In the genomic region with DNA sequence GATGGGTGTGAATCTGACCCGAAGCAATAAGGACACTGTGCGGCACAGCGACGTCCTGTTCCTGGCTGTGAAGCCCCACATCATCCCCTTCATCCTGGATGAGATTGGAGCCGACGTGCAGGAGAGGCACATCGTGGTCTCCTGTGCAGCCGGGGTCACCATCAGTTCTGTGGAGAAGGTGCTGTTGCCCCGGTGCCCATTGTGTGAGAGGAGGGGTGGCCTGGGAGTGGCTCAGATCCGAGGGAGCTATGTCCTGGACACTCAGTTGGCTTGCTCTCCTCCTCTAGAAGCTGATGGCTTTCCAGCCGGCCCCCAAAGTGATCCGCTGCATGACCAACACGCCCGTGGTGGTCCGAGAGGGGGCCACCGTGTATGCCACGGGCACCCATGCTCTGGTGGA, we compare ENCODE assay signal across 9 mouse cellular contexts. TPM values are rescaled to one million over a fixed set of nuclear protein-coding genes. Genes with fewer than 3 reads are reported as not detected.
A peak's percentile ranks its signal among the peaks of the same experiment; 100 is the strongest.
DNase-seq lines count a peak whose midpoint lies in the region; ATAC-seq lines count a peak whose summit lies in the region.
"Had no signal": no experiment of that assay in that cellular context is flagged by ENCODE, and none has a peak within 500 bp of the region (broad histone marks: within the 10 kb centered on the region; RNA-seq: fewer than 3 reads in every experiment).

No protein-coding gene starts in this region.

- DNase-seq in lung, postnatal 4 days, result no peak
- no peak for DNase-seq in limb, embryonic 11.5 days (ENCODE audit: low spot score)
- no peak for DNase-seq in left cerebral cortex, postnatal 14 days (ENCODE audit: low spot score in 2 of 2)
- DNase-seq in retina, postnatal 1 day, result no peak
- DNase-seq in left cerebral cortex, postnatal 25 days (ENCODE audit: low spot score in 2 of 2), result no peak

- H3K27ac ChIP-seq in lung, embryonic 15.5 days, result no peak overlapping the region
- H3K27ac ChIP-seq in forebrain, embryonic 12.5 days, result no peak overlapping the region
- no peak overlapping the region for H3K27ac ChIP-seq in limb, embryonic 11.5 days (replicated peaks; ENCODE audit: low read depth, low read length)
- no peak overlapping the region for H3K27ac ChIP-seq in neural tube, embryonic 12.5 days

- H3K4me2 ChIP-seq in lung, embryonic 15.5 days, result no peak overlapping the region
- H3K4me2 ChIP-seq in forebrain, embryonic 12.5 days, result peak overlapping the region; percentile 81
- H3K4me2 ChIP-seq in limb, embryonic 11.5 days (ENCODE audit: low read depth, severe bottlenecking), result no peak overlapping the region; the same call in 1 of the 2 replicates
- peak overlapping the region; percentile 90 for H3K4me2 ChIP-seq in neural tube, embryonic 12.5 days (replicated peaks)

- no peaks in the 10 kb centered on the region for H3K27me3 ChIP-seq in lung, embryonic 15.5 days
- H3K27me3 ChIP-seq in forebrain, embryonic 12.5 days, result 0 out of 2 replicates have a peak, but pooled peaks cover 2% of the 10 kb centered on the region
- H3K27me3 ChIP-seq in limb, embryonic 11.5 days (ENCODE audit: control insufficient read depth, insufficient read depth, low read length), result no peaks in the 10 kb centered on the region
- H3K27me3 ChIP-seq in neural tube, embryonic 12.5 days (replicated peaks), result no peaks in the 10 kb centered on the region

- H3K4me1 ChIP-seq in lung, embryonic 15.5 days, result peaks cover 18% of the 10 kb centered on the region
- peaks cover 21% of the 10 kb centered on the region for H3K4me1 ChIP-seq in forebrain, embryonic 12.5 days
- H3K4me1 ChIP-seq in limb, embryonic 11.5 days (ENCODE audit: control insufficient read depth, insufficient read depth, low read length), result peaks cover 6% of the 10 kb centered on the region; the same call in 1 of the 2 replicates
- peaks cover 18% of the 10 kb centered on the region for H3K4me1 ChIP-seq in neural tube, embryonic 12.5 days

- H3K36me3 ChIP-seq in lung, embryonic 15.5 days, result peaks cover 23% of the 10 kb centered on the region
- H3K36me3 ChIP-seq in forebrain, embryonic 12.5 days (replicated peaks), result peaks cover 34% of the 10 kb centered on the region
- H3K36me3 ChIP-seq in limb, embryonic 11.5 days (ENCODE audit: control insufficient read depth, insufficient read depth, low read length), result peaks cover 20% of the 10 kb centered on the region
- peaks cover 27% of the 10 kb centered on the region for H3K36me3 ChIP-seq in neural tube, embryonic 12.5 days

- WGBS in lung, embryonic 15.5 days, result 93% methylated on average over 17 of the region's 17 CpGs
- 95% methylated on average over 17 of the region's 17 CpGs for WGBS in forebrain, embryonic 12.5 days
- WGBS in limb, embryonic 11.5 days, result 94% methylated on average over 17 of the region's 17 CpGs
- WGBS in neural tube, embryonic 12.5 days, result 95% methylated on average over 17 of the region's 17 CpGs

- H3K9me3 ChIP-seq in lung, embryonic 15.5 days, result no peaks in the 10 kb centered on the region
- H3K9me3 ChIP-seq in forebrain, embryonic 12.5 days, result no peaks in the 10 kb centered on the region
- no peaks in the 10 kb centered on the region for H3K9me3 ChIP-seq in limb, embryonic 11.5 days (ENCODE audit: control insufficient read depth, low read length)
- H3K9me3 ChIP-seq in neural tube, embryonic 12.5 days, result no peaks in the 10 kb centered on the region

- H3K4me3 ChIP-seq in lung, embryonic 15.5 days, result no peak overlapping the region
- no peak overlapping the region for H3K4me3 ChIP-seq in forebrain, embryonic 12.5 days (replicated peaks)
- peak overlapping the region; percentile 75; the same call in 1 of the 2 replicates for H3K4me3 ChIP-seq in limb, embryonic 11.5 days (ENCODE audit: low read depth, low read length)
- no peak overlapping the region for H3K4me3 ChIP-seq in neural tube, embryonic 12.5 days

- intact Hi-C loops in left cerebral cortex, postnatal 14 days (cut with DNase I), result no loop called here
- intact Hi-C loops in left cerebral cortex, postnatal 25 days (cut with DNase I), result no loop called here

- 0 out of 2 replicates have a peak overlapping the region, but pooled peaks have one; percentile 19 for H3K9ac ChIP-seq in lung, embryonic 15.5 days
- H3K9ac ChIP-seq in forebrain, embryonic 12.5 days, result 0 out of 2 replicates have a peak overlapping the region, but pooled peaks have one; percentile 86
- no peak overlapping the region for H3K9ac ChIP-seq in limb, embryonic 11.5 days (ENCODE audit: low read length)
- H3K9ac ChIP-seq in neural tube, embryonic 12.5 days, result no peak overlapping the region; the same call in 1 of the 2 replicates

- no peak for ATAC-seq in lung, embryonic 15.5 days (ENCODE audit: borderline replicate concordance, extremely low read depth, low FRiP score, low TSS enrichment)
- ATAC-seq in forebrain, embryonic 12.5 days (ENCODE audit: low FRiP score), result no peak
- ATAC-seq in limb, embryonic 11.5 days (ENCODE audit: insufficient number of reproducible peaks, low FRiP score, low TSS enrichment, low read depth), result no peak
- no peak for ATAC-seq in neural tube, embryonic 12.5 days (ENCODE audit: low FRiP score, low read depth)

RNA-seq across cellular contexts. Expression of gene Pycr2, which starts 1.8 kb away (rescaled TPM):
- polyA plus RNA-seq in lung, embryonic 15.5 days (2015; fragmentation: Nextera tagmentation; extraction: Ambion mirVana), result 89.9 and 90.0 TPM in 2 replicates
- 98.3 and 98.4 TPM in 2 replicates for polyA plus RNA-seq in forebrain, embryonic 12.5 days (2016; fragmentation: Nextera tagmentation; extraction: Ambion mirVana)
- polyA plus RNA-seq in limb, embryonic 11.5 days (2014; fragmentation: Nextera tagmentation; extraction: Ambion mirVana), result 120 and 137 TPM in 2 replicates
- polyA plus RNA-seq in neural tube, embryonic 12.5 days (2016; fragmentation: Nextera tagmentation; extraction: Ambion mirVana), result 93.9 and 94.6 TPM in 2 replicates
- total RNA-seq in left cerebral cortex, postnatal 14 days (2021), result 10 to 100 TPM; 29.3 to 30.6 TPM
- total RNA-seq in left cerebral cortex, postnatal 25 days (2021), result 10 to 100 TPM; 29.8 to 30.2 TPM

RNA-seq across cellular contexts. Expression of gene Lefty2, which starts 13.0 kb away (rescaled TPM):
- 0.17 TPM in 1 of 2 replicates, not detected in the other for polyA plus RNA-seq in lung, embryonic 15.5 days (2015; fragmentation: Nextera tagmentation; extraction: Ambion mirVana)
- 0.17 TPM in 1 of 2 replicates, not detected in the other for polyA plus RNA-seq in forebrain, embryonic 12.5 days (2016; fragmentation: Nextera tagmentation; extraction: Ambion mirVana)
- 0.08 TPM in 1 of 2 replicates, not detected in the other for polyA plus RNA-seq in limb, embryonic 11.5 days (2014; fragmentation: Nextera tagmentation; extraction: Ambion mirVana)
- not detected in 2 replicates for polyA plus RNA-seq in neural tube, embryonic 12.5 days (2016; fragmentation: Nextera tagmentation; extraction: Ambion mirVana)
- total RNA-seq in left cerebral cortex, postnatal 14 days (2021), result 1 to 10 TPM; 2.0 to 4.9 TPM
- total RNA-seq in left cerebral cortex, postnatal 25 days (2021), result 1 to 10 TPM in 1 of 2 experiments, under 1 TPM in 1; 0.37 to 2.0 TPM
- total RNA-seq: hematopoietic stem cell, adult 5-6 weeks had no signal

RNA-seq across cellular contexts. Expression of gene Lefty1, which starts 28.9 kb away (rescaled TPM):
- 1.2 and 1.7 TPM in 2 replicates for polyA plus RNA-seq in lung, embryonic 15.5 days (2015; fragmentation: Nextera tagmentation; extraction: Ambion mirVana)
- polyA plus RNA-seq in forebrain, embryonic 12.5 days (2016; fragmentation: Nextera tagmentation; extraction: Ambion mirVana), result 0.24 and 0.34 TPM in 2 replicates
- polyA plus RNA-seq in limb, embryonic 11.5 days (2014; fragmentation: Nextera tagmentation; extraction: Ambion mirVana), result 0.12 and 1.4 TPM in 2 replicates
- 0.28 and 0.46 TPM in 2 replicates for polyA plus RNA-seq in neural tube, embryonic 12.5 days (2016; fragmentation: Nextera tagmentation; extraction: Ambion mirVana)
- total RNA-seq in left cerebral cortex, postnatal 14 days (2021), result 1 to 10 TPM in 1 of 2 experiments, under 1 TPM in 1; 0.37 to 1.9 TPM
- under 1 TPM; 0.44 to 0.89 TPM for total RNA-seq in left cerebral cortex, postnatal 25 days (2021)

RNA-seq across cellular contexts. Expression of gene Tmem63a, which starts 36.3 kb away (rescaled TPM):
- polyA plus RNA-seq in lung, embryonic 15.5 days (2015; fragmentation: Nextera tagmentation; extraction: Ambion mirVana), result 13.9 and 15.4 TPM in 2 replicates
- 2.0 and 2.4 TPM in 2 replicates for polyA plus RNA-seq in forebrain, embryonic 12.5 days (2016; fragmentation: Nextera tagmentation; extraction: Ambion mirVana)
- 5.6 and 6.1 TPM in 2 replicates for polyA plus RNA-seq in limb, embryonic 11.5 days (2014; fragmentation: Nextera tagmentation; extraction: Ambion mirVana)
- 3.2 and 3.9 TPM in 2 replicates for polyA plus RNA-seq in neural tube, embryonic 12.5 days (2016; fragmentation: Nextera tagmentation; extraction: Ambion mirVana)
- total RNA-seq in left cerebral cortex, postnatal 14 days (2021), result 1 to 10 TPM; 8.8 to 9.3 TPM
- total RNA-seq in left cerebral cortex, postnatal 25 days (2021), result 10 to 100 TPM; 10.5 to 11.1 TPM

RNA-seq across cellular contexts. Expression of gene Sde2, which starts 54.9 kb away (rescaled TPM):
- 33.7 and 36.6 TPM in 2 replicates for polyA plus RNA-seq in lung, embryonic 15.5 days (2015; fragmentation: Nextera tagmentation; extraction: Ambion mirVana)
- 39.0 and 39.1 TPM in 2 replicates for polyA plus RNA-seq in forebrain, embryonic 12.5 days (2016; fragmentation: Nextera tagmentation; extraction: Ambion mirVana)
- polyA plus RNA-seq in limb, embryonic 11.5 days (2014; fragmentation: Nextera tagmentation; extraction: Ambion mirVana), result 44.1 and 46.9 TPM in 2 replicates
- polyA plus RNA-seq in neural tube, embryonic 12.5 days (2016; fragmentation: Nextera tagmentation; extraction: Ambion mirVana), result 37.6 and 40.5 TPM in 2 replicates
- total RNA-seq in left cerebral cortex, postnatal 14 days (2021), result 10 to 100 TPM; 20.9 to 24.2 TPM
- total RNA-seq in left cerebral cortex, postnatal 25 days (2021), result 10 to 100 TPM; 18.8 to 21.0 TPM

Comparison
In these comparisons a context has a peak if more than half of its experiments do, and no peak if none do; other contexts are left out.
1. H3K4me2 ChIP-seq: peak in forebrain, embryonic 12.5 days (single experiment) and neural tube, embryonic 12.5 days (single experiment); none in lung, embryonic 15.5 days (single experiment) and limb, embryonic 11.5 days (single experiment).
2. H3K9ac ChIP-seq: peak in lung, embryonic 15.5 days (single experiment) and forebrain, embryonic 12.5 days (single experiment); none in limb, embryonic 11.5 days (single experiment) and neural tube, embryonic 12.5 days (single experiment).